Mouse (Mus musculus) limb, embryonic 13.5 days (tissue): Measurements from ENCODE around the gene Gm1979. TPM values are rescaled to one million over a fixed set of nuclear protein-coding genes. Genes with fewer than 3 reads are reported as not detected.
"Not testable (repeated sequence)": the region's sequence is repeated elsewhere in the genome, so short reads cannot be mapped to it uniquely, and the experiment has no call there.

Experiments
- ATAC-seq: fragments of 200-750 bp; cut with Nextera tagmentation; 2 replicates; pipeline ENCODE4 v1.8.0; 2017; ENCODE audit warnings: low read depth, moderate number of reproducible peaks, moderate TSS enrichment; ENCODE audit not compliant: low FRiP score
- H3K27ac ChIP-seq: fragments of 300-500 bp; sonication (generic); 2 replicates; pipeline ENCODE4 v1.5.1; 2015; ENCODE audit warnings: inconsistent platforms, mild to moderate bottlenecking, moderate library complexity
- H3K27me3 ChIP-seq: fragments of 300-500 bp; sonication (generic); 2 replicates; pipeline ENCODE4 v1.6.1; 2015; ENCODE audit warnings: mild to moderate bottlenecking, inconsistent platforms
- H3K36me3 ChIP-seq: fragments of 300-500 bp; sonication (generic); 2 replicates; pipeline ENCODE4 v1.6.1; 2015; ENCODE audit warnings: inconsistent platforms, mild to moderate bottlenecking, moderate library complexity
- H3K4me1 ChIP-seq: fragments of 300-500 bp; sonication (generic); 2 replicates; pipeline ENCODE4 v1.6.1; 2015; ENCODE audit warnings: inconsistent platforms
- H3K4me2 ChIP-seq: fragments of 300-500 bp; sonication (generic); replicated peaks from 2 replicates; pipeline ENCODE4 v1.6.1; 2015; ENCODE audit warnings: inconsistent platforms, mild to moderate bottlenecking, moderate library complexity
- H3K4me3 ChIP-seq: fragments of 300-500 bp; sonication (generic); 2 replicates; pipeline ENCODE4 v1.5.1; 2015; ENCODE audit warnings: moderate library complexity, mild to moderate bottlenecking, inconsistent platforms
- H3K9ac ChIP-seq: fragments of 300-500 bp; sonication (generic); 2 replicates; pipeline ENCODE4 v1.6.1; 2015; ENCODE audit warnings: mild to moderate bottlenecking, inconsistent platforms
- H3K9me3 ChIP-seq: fragments of 300-500 bp; sonication (generic); 2 replicates; pipeline ENCODE4 v1.6.1; 2016; ENCODE audit warnings: inconsistent platforms
- WGBS: fragments of 180-500 bp; shearing (Covaris S2); methylation state at CpG from one replicate; pipeline ENCODE4 v1.1.7; 2015; 5-methylcytosine and 5-hydroxymethylcytosine counted together
- polyA plus RNA-seq: library from polyadenylated mRNA; unstranded; fragments of >200 nt; fragmentation: Nextera tagmentation; extraction: Ambion mirVana; gene quantifications from 2 replicates; pipeline ENCODE4 v1.2.1, GENCODE M21; 2015

The Gm1979 gene
- polyA plus RNA-seq = 0.09 TPM in 1 of 2 replicates, not detected in the other

- not testable (repeated sequence) for H3K4me3 ChIP-seq, ATAC-seq, H3K9ac ChIP-seq, H3K4me2 ChIP-seq, H3K4me1 ChIP-seq, H3K36me3 ChIP-seq, H3K9me3 ChIP-seq, H3K27ac ChIP-seq
- peaks cover 17% of the 10 kb centered on the region for H3K27me3 ChIP-seq
- 95% methylated on average over 1 of the region's 2 CpGs for WGBS
Measured at GRCm38 (mm10) chr5:26004698-26005097, at the start of gene Gm1979. Gene Gm1979 (minus strand): TSS chr5:26004798.

- not testable (repeated sequence) for H3K27ac ChIP-seq, H3K9me3 ChIP-seq, H3K9ac ChIP-seq, H3K27me3 ChIP-seq, H3K36me3 ChIP-seq, H3K4me3 ChIP-seq, H3K4me1 ChIP-seq, ATAC-seq, H3K4me2 ChIP-seq
- 70% methylated on average over 2 of the region's 2 CpGs for WGBS
Measured at GRCm38 (mm10) chr5:26039458-26039857, 34.9 kb upstream of the Gm1979 start, which contains the start of gene Speer4a. Gene Speer4a (minus strand): TSS chr5:26039558.

- H3K4me2 ChIP-seq, H3K9me3 ChIP-seq, H3K4me3 ChIP-seq, H3K27ac ChIP-seq, ATAC-seq, H3K27me3 ChIP-seq, H3K4me1 ChIP-seq, H3K36me3 ChIP-seq, H3K9ac ChIP-seq: not testable (repeated sequence)
- no CpG with 5 or more reads among the region's 3 CpGs for WGBS
Measured at GRCm38 (mm10) chr5:26022816-26023215, 18.2 kb upstream of the Gm1979 start, which contains the start of gene Gm5862. Gene Gm5862 (minus strand): TSS chr5:26022916.

GRCm38 (mm10) chr5:26007697-26008096 lies 3.1 kb upstream of the Gm1979 start:
- 64% methylated on average over 7 of the region's 7 CpGs for WGBS

GRCm38 (mm10) chr5:26006937-26007695 lies 2.5 kb upstream of the Gm1979 start:
- not testable (repeated sequence) for H3K36me3 ChIP-seq, H3K4me1 ChIP-seq, H3K27ac ChIP-seq, H3K9me3 ChIP-seq
- Histone ChIP-seq H3K4me2 (peak overlapping the region; percentile 58), H3K4me3 (peak overlapping the region; percentile 31), H3K9ac (peak overlapping the region; percentile 50; the same call in 1 of the 2 replicates), H3K27me3 (peaks cover 17% of the 10 kb centered on the region)
- WGBS = 21% methylated on average over 45 of the region's 45 CpGs
- ATAC-seq = peak; percentile 76

More at GRCm38 (mm10) chr5:26007697-26008096, 3.1 kb upstream of the Gm1979 start:
- not testable (repeated sequence) for H3K9me3 ChIP-seq, H3K36me3 ChIP-seq, H3K4me3 ChIP-seq, H3K9ac ChIP-seq, H3K4me1 ChIP-seq, ATAC-seq, H3K4me2 ChIP-seq, H3K27ac ChIP-seq
- H3K27me3 ChIP-seq = peaks cover 17% of the 10 kb centered on the region

- not testable (repeated sequence) for H3K27me3 ChIP-seq, ATAC-seq, H3K36me3 ChIP-seq, H3K4me2 ChIP-seq, H3K9ac ChIP-seq, H3K4me1 ChIP-seq, H3K4me3 ChIP-seq, H3K27ac ChIP-seq, H3K9me3 ChIP-seq
- no CpG with 5 or more reads among the region's 3 CpGs for WGBS
Measured at GRCm38 (mm10) chr5:25988550-25988949, 16.0 kb downstream of the Gm1979 start, which contains the start of gene Gm21698. Gene Gm21698 (minus strand): TSS chr5:25988650.

GRCm38 (mm10) chr5:25972563-25972962 lies 32.0 kb downstream of the Gm1979 start, which contains the start of gene Gm21680:
Gene Gm21680 (minus strand): TSS chr5:25972663.
- not testable (repeated sequence) for H3K9me3 ChIP-seq, H3K36me3 ChIP-seq, H3K27ac ChIP-seq, H3K4me3 ChIP-seq, H3K4me1 ChIP-seq, H3K9ac ChIP-seq, H3K27me3 ChIP-seq, H3K4me2 ChIP-seq, ATAC-seq
- WGBS = no CpG with 5 or more reads among the region's 2 CpGs

GRCm38 (mm10) chr5:25957050-25957449 lies 47.5 kb downstream of the Gm1979 start:
- H3K9ac ChIP-seq, H3K36me3 ChIP-seq, H3K9me3 ChIP-seq, H3K4me1 ChIP-seq, ATAC-seq, H3K27ac ChIP-seq: not testable (repeated sequence)
- Histone ChIP-seq H3K4me2 (peak overlapping the region; percentile 44; the same call in 1 of the 2 replicates), H3K27me3 (peaks cover 12% of the 10 kb centered on the region), H3K4me3 (peak overlapping the region; percentile 10; the same call in 1 of the 2 replicates)
- WGBS = 53% methylated on average over 17 of the region's 17 CpGs

- not testable (repeated sequence) for H3K9me3 ChIP-seq, ATAC-seq, H3K4me1 ChIP-seq, H3K9ac ChIP-seq, H3K36me3 ChIP-seq, H3K27ac ChIP-seq
- Histone ChIP-seq H3K27me3 (peaks cover 12% of the 10 kb centered on the region), H3K4me2 (peak overlapping the region; percentile 44), H3K4me3 (peak overlapping the region; percentile 10; the same call in 1 of the 2 replicates)
- 30% methylated on average over 32 of the region's 32 CpGs for WGBS
Measured at GRCm38 (mm10) chr5:25956611-25957010, 48.0 kb downstream of the Gm1979 start.

GRCm38 (mm10) chr5:25954317-25954716 lies 50.3 kb downstream of the Gm1979 start, which contains the start of gene Gm21671:
Gene Gm21671 (minus strand): TSS chr5:25954417.
- not testable (repeated sequence) for H3K9ac ChIP-seq, H3K27ac ChIP-seq, ATAC-seq, H3K36me3 ChIP-seq, H3K9me3 ChIP-seq, H3K4me1 ChIP-seq, H3K4me2 ChIP-seq, H3K4me3 ChIP-seq
- 82% methylated on average over 2 of the region's 2 CpGs for WGBS
- peaks cover 12% of the 10 kb centered on the region for H3K27me3 ChIP-seq
